Mouse (Mus musculus) CH12.LX (cell line): Measurements from ENCODE around the gene Apoc4.

Experiments
- CTCF ChIP-seq, 2 experiments: IDR thresholded peaks in 1 of 2; conservative IDR thresholded peaks in 1 of 2; 2 replicates each; pipeline ENCODE4 v1.5.1; 2011 to 2012; ENCODE audit warnings: low read depth in 2 of 2, low read length in 2 of 2, improper control_type of control experiment in 1 of 2, inconsistent platforms in 1 of 2, mild to moderate bottlenecking in 1 of 2, moderate library complexity in 1 of 2
- EP300 ChIP-seq: IDR thresholded peaks from 2 replicates; pipeline ENCODE4 v1.6.1; 2011; ENCODE audit warnings: low read length, improper control_type of control experiment
- MAX ChIP-seq: IDR thresholded peaks from 2 replicates; pipeline ENCODE4 v1.6.1; 2011; ENCODE audit warnings: low read length, improper control_type of control experiment
- NRF1 ChIP-seq: IDR thresholded peaks from 2 replicates; pipeline ENCODE4 v1.6.1; 2014; ENCODE audit warnings: low read depth, mild to moderate bottlenecking, inconsistent platforms, low read length, improper control_type of control experiment, moderate library complexity
- RCOR1 ChIP-seq: conservative IDR thresholded peaks from 2 replicates; pipeline ENCODE4 v1.6.1; 2012; ENCODE audit warnings: low read depth, mild to moderate bottlenecking, inconsistent platforms, low read length, improper control_type of control experiment
- USF1 ChIP-seq: IDR thresholded peaks from 2 replicates; pipeline ENCODE4 v1.6.1; 2014; ENCODE audit warnings: low read depth, mild to moderate bottlenecking, inconsistent platforms, low read length, improper control_type of control experiment

DNA sequence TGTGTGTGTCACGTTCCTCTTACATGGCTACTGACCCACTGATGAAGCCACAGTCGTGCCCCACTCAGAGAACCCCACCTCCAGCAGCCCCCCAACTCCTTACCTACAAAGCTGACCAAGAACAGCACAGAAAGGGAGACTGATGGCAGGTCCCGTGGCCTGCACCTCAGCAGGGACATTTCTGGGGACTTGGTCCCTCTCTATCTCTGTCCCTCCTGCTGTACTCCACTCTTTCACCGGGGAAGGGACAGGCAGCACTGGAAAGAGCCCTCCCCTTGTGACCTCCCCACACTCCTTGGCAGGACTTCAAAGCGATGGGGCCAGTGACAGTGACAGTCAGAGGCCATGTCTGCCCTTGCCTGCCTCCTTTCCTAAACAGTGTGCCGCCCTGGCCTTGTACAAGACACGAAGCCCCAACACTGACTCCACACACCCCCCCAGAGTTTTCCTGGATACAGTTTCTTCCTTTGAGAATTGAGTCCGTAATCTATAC is at the start of gene Apoc4, which contains the start of gene Gm44805:
- TF ChIP-seq RCOR1 (no peak), EP300 (no peak), MAX (no peak), USF1 (no peak), CTCF (conservative IDR thresholded peaks at IDR 0.05 in 1 of 2, IDR thresholded peaks at IDR 0.05 in 1 of 2; ENCODE audit: low read depth in 2 of 2, low read length in 2 of 2) (no peak), NRF1 (no peak)
